Mouse (Mus musculus) ES-E14 (cell line): ENCODE data around the gene Ephx4. TPM values are rescaled to one million over a fixed set of nuclear protein-coding genes. Genes with fewer than 3 reads are reported as not detected.

Experiments used
- DNase-seq: peaks from one replicate; pipeline ENCODE4 v3.0.0-alpha.2; 2013; ENCODE audit warnings: low read depth, low spot score
- H3K27ac ChIP-seq: 2 replicates; pipeline ENCODE4 v1.5.1; 2012; ENCODE audit warnings: low read depth, mild to moderate bottlenecking, low read length, moderate library complexity, mixed read lengths; ENCODE audit not compliant: poor library complexity, insufficient read depth, severe bottlenecking
- H3K36me3 ChIP-seq: 2 replicates; pipeline ENCODE4 v1.6.1; 2012; ENCODE audit warnings: mild to moderate bottlenecking, low read length, moderate library complexity, mixed read lengths; ENCODE audit not compliant: control insufficient read depth, poor library complexity, insufficient read depth, severe bottlenecking
- H3K4me1 ChIP-seq, 2 experiments: fragments of 150-350 bp in 1 of 2; sonication (generic) in 1 of 2; 2 replicates each; pipeline ENCODE4 v1.6.1; 2012; ENCODE audit warnings: low read length in 2 of 2, mild to moderate bottlenecking in 1 of 2, mixed read lengths in 1 of 2; ENCODE audit not compliant: control insufficient read depth in 2 of 2, insufficient read depth in 2 of 2, poor library complexity in 1 of 2
- H3K4me3 ChIP-seq, 2 experiments: fragments of 150-350 bp in 1 of 2; sonication (generic) in 1 of 2; 2 replicates each; pipeline ENCODE4 v1.5.1; 2012; ENCODE audit warnings: low read length in 2 of 2, low read depth in 1 of 2, mild to moderate bottlenecking in 1 of 2, mixed read lengths in 1 of 2; ENCODE audit not compliant: insufficient read depth in 1 of 2, poor library complexity in 1 of 2, severe bottlenecking in 1 of 2
- H3K9ac ChIP-seq: 2 replicates; pipeline ENCODE4 v1.6.1; 2012; ENCODE audit warnings: low read depth, mild to moderate bottlenecking, low read length, mixed read lengths; ENCODE audit not compliant: poor library complexity, insufficient read depth, severe bottlenecking
- H3K9me3 ChIP-seq: fragments of 150-350 bp; sonication (generic); 2 replicates; pipeline ENCODE4 v1.6.1; 2012; ENCODE audit warnings: low read depth, mild to moderate bottlenecking, low read length; ENCODE audit not compliant: control insufficient read depth, insufficient read depth
- CHD2 ChIP-seq: IDR thresholded peaks from 2 replicates; pipeline ENCODE4 v1.6.1; 2014; ENCODE audit warnings: mild to moderate bottlenecking, low read depth, low read length, inconsistent platforms
- HCFC1 ChIP-seq: IDR thresholded peaks from 2 replicates; pipeline ENCODE4 v1.6.1; 2012; ENCODE audit warnings: low read length, inconsistent platforms, borderline replicate concordance; ENCODE audit not compliant: insufficient read depth
- MAFK ChIP-seq: IDR thresholded peaks from 2 replicates; pipeline ENCODE4 v1.6.1; 2014; ENCODE audit warnings: mild to moderate bottlenecking, low read depth, low read length, inconsistent platforms; ENCODE audit not compliant: insufficient read depth
- ZC3H11A ChIP-seq: IDR thresholded peaks from 2 replicates; pipeline ENCODE4 v1.6.1; 2012; ENCODE audit warnings: low read depth, mild to moderate bottlenecking, inconsistent platforms, low read length, borderline replicate concordance
- ZNF384 ChIP-seq: IDR thresholded peaks from 2 replicates; pipeline ENCODE4 v1.6.1; 2012; ENCODE audit warnings: low read depth, low read length, inconsistent platforms
- in situ Hi-C, 2 experiments: fragments of 600-800 bp; cut with MboI; formaldehyde crosslinking; loops; one replicate each; pipeline ENCODE4 v1.15.1; 2025; ENCODE audit warnings: low sequenced_read_pairs in 2 of 2, inconsistent platforms in 1 of 2; ENCODE audit not compliant: unreplicated experiment in 2 of 2
- total RNA-seq: library from RNA; depleted of rRNA; stranded (reverse); fragments of 300-350 nt; gene quantifications from 2 replicates; pipeline ENCODE4 v1.2.3, GENCODE M21; 2012

Gene Ephx4
- total RNA-seq, 1 experiment, result 1.1 TPM

DNA sequence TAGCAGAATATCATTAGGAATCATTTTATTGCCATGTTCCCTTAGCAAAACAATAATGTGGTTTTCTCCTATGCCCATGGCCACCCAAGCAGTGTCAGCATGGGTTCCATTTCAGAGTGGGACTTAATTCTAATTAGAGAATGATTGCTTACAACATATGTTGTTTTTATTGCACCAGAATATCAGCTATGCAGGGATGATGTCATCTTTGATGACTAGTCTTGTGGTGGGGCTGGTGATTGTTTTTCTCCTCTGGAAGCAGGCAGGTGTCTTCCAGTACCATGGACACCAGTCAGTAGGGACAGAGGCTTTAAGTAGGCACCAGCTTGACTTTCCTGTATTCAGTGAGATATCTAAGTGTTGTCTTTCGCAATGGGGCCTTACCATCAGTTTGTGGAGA lies 14.7 kb upstream of the Ephx4 start:
- H3K4me3 ChIP-seq, result no peak overlapping the region
- no peak overlapping the region for H3K9ac ChIP-seq
- DNase-seq, result no peak
- H3K36me3 ChIP-seq, result no peaks in the 10 kb centered on the region
- H3K4me1 ChIP-seq, result no peaks in the 10 kb centered on the region
- TF ChIP-seq MAFK (no peak), ZNF384 (no peak), ZC3H11A (no peak), HCFC1 (no peak), CHD2 (no peak)
- in situ Hi-C loops, result no loop called here
- H3K27ac ChIP-seq, result no peak overlapping the region
- H3K9me3 ChIP-seq, result no peaks in the 10 kb centered on the region

GRCm38 (mm10) chr5:107389373-107389772 lies 13.2 kb upstream of the Ephx4 start:
- H3K9me3 ChIP-seq, result no peaks in the 10 kb centered on the region
- no peaks in the 10 kb centered on the region for H3K36me3 ChIP-seq
- no peak overlapping the region for H3K27ac ChIP-seq

DNA sequence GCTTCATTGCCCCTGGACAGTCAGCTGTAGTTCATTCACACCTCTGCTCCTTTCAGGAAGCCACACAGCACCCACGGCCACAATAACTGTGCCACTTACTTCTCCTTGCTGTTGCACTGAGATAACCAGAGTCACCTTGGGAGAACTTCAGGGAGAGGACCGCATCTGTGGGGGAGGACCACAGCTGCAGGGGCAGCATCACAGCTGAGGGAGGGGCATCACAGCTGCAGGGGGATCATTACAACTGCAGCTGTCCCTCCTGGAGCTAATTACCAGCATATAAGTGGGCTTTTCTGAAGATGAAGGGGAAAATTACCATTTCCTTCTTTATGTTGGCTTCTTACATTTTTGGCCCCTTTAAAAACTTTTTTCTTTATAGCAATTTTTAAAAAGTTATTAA lies 8.1 kb upstream of the Ephx4 start:
- Histone ChIP-seq H3K4me3 (no peak overlapping the region), H3K9ac (no peak overlapping the region), H3K4me1 (no peaks in the 10 kb centered on the region), H3K27ac (no peak overlapping the region), H3K9me3 (no peaks in the 10 kb centered on the region), H3K36me3 (no peaks in the 10 kb centered on the region)
- TF ChIP-seq ZC3H11A, result no peak
- TF ChIP-seq CHD2, result no peak
- no peak for TF ChIP-seq HCFC1
- in situ Hi-C loops, result no loop called here
- no peak for DNase-seq

More at GRCm38 (mm10) chr5:107389373-107389772, 13.2 kb upstream of the Ephx4 start:
- Histone ChIP-seq H3K4me3 (no peak overlapping the region), H3K4me1 (no peaks in the 10 kb centered on the region), H3K9ac (no peak overlapping the region)
- no peak for DNase-seq
- in situ Hi-C loops, result no loop called here
- TF ChIP-seq HCFC1, result no peak
- TF ChIP-seq MAFK, result no peak

DNA sequence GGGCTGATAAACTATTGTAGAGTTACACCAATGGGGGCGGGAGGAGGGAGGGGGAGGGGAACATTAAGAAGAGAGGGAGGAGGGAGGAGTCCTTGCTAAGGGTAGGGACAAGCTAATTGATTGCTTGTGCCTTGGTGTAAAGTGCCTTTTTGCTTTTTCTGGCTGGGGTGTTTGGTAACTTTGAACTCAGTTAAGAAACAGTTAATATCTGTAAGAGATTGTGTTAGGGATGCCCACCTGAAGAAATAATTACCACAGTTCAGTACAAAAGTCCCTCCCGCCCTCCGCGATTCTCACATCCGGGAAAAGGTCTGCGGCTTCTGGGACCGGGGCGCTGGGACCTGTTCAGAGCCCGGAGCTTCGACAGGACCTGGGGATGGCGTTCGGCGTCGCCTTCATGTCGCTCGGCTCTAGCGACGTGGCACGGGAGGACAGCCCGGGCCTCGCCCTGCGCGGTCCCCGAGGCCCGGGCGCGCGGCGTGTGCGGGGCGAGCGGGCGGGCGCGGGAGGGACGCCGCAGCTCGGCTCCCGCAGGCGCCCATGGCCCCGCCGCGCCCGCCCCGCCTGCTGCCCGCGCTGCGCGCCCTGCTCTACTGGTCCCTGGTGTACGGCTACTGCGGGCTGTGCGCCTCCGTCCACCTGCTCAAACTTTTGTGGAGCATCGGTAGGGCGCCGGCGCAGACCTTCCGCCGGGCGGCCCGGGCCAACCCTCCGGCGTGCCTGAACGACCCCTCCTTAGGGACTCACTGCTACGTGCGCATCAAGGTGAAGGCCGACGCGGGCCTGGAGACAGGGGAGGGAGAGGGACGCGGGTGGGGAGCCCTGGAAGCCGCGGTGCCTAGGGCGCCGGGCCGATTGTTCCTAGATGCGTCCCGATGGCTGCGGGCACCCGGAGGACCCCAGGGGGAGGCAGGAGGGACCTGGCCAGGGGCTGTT lies 743 bp downstream of the Ephx4 start:
- Histone ChIP-seq H3K9me3 (no peaks in the 10 kb centered on the region), H3K36me3 (no peaks in the 10 kb centered on the region), H3K9ac (peak overlapping the region; percentile 74), H3K4me1 (peaks cover 0 to 2% of the 10 kb centered on the region in 2 experiments; a peak in 1 of 4 replicates), H3K27ac (no peak overlapping the region), H3K4me3 (peak overlapping the region; percentile 68 to 78)
- in situ Hi-C loops, result no loop called here
- DNase-seq, result no peak
- TF ChIP-seq ZNF384 (no peak), ZC3H11A (no peak), HCFC1 (no peak), MAFK (no peak)

GRCm38 (mm10) chr5:107403947-107404684 lies 1.6 kb downstream of the Ephx4 start:
- Histone ChIP-seq H3K4me1 (peaks cover 0 to 2% of the 10 kb centered on the region in 2 experiments; a peak in 1 of 4 replicates), H3K4me3 (peak overlapping the region; percentile 68 to 78), H3K9ac (peak overlapping the region; percentile 74; the same call in 1 of the 2 replicates), H3K27ac (no peak overlapping the region), H3K36me3 (no peaks in the 10 kb centered on the region), H3K9me3 (no peaks in the 10 kb centered on the region)
- DNase-seq, result no peak
- TF ChIP-seq CHD2 (no peak), ZC3H11A (no peak), HCFC1 (no peak), ZNF384 (no peak), MAFK (no peak)
- in situ Hi-C loops, result no loop called here
